Mouse (Mus musculus): Measurements from ENCODE around the gene Gm17604.
A peak's percentile ranks its signal among the peaks of the same experiment; 100 is the strongest.

Gene Gm17604

DNA sequence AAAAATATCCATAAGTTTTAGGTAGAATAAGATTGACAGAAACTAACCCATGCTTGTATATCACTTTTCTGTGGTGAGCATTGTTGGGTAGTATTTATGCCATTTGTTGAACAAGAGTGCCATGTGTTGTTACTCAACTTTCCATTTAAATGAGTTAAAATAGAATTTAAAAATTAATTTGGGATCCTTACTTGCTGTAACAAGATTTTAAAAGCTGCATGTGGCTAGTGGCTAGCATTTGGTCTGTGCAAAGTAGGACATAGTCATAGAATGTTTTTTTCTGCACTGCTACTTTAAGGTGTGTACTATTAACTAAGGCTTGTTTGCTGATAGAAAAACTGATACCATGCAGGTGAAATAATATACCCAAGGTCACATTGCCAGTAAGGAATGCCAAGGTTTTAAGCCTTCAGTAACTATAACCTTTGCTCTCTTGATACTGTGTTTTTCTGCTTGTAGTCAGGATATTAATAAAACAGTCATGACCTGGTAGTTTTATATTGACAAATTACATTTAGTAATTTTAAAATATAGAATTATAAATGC lies at the start of gene Gm17604:
TSS of gene Gm17604 (minus strand) at position 51 of the 546 bp plus-strand sequence.
- no peak for DNase-seq (ENCODE audit: low read depth, low spot score)

GRCm38 (mm10) chrX:165049929-165050328 lies 45.3 kb upstream of the Gm17604 start:
- no peak for DNase-seq (ENCODE audit: low read depth, low spot score)

DNA sequence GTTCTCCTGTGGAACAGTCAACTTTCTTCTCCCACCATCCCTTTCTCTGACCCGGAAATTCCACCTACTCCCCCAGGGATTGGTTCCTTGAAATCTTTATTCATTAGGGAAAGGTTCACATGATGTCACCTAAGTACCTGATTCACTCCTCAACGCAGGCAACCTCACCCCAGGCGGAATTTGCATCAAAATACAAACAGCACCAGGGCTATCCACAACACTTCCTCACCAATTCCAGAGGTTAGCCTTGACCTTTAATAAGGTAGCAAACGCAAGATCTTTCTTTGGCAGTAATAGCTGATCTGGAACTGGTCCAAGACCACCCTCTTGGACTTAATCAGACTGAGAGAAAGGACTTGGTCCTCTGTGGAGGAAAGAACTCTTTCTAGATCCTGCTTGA lies 1.5 kb downstream of the Gm17604 start:
- DNase-seq (ENCODE audit: low read depth, low spot score): no peak

DNA sequence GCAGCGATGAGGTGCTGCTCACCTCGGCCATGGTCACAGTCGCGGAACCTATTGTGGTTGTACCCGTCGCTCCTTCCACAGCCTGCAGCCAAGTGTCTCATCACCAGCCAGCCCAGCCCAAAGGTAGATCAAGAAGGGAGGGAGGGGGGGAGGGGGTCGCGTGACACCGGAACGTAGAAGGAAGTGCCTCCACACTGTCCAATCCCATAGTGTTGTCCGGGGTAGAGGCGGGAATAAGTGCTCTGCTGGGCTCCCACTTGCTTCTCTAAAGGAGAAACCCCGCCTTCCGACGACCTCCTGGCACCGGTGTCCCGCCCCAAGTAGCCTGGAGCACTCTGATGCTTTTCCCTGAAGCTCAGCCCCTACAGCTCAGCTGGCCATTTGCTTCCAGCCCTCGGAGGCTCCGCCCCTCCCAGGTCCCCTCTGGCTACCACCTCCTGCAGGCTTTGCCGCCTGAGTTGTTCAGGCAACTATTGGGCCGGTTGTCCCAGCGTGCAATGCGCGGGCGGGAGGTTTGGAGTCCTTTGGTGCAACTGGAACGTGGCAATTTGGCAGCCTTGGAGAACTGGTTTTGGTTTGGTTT lies 24.3 kb downstream of the Gm17604 start, which contains the start of the genes Mospd2 and Fancb:
TSS of gene Mospd2 (minus strand) at position 183 of the 583 bp plus-strand sequence.
TSS of gene Fancb (plus strand) at position 400 of the 583 bp plus-strand sequence.
- DNase-seq (ENCODE audit: low read depth, low spot score): peak; percentile 91

DNA sequence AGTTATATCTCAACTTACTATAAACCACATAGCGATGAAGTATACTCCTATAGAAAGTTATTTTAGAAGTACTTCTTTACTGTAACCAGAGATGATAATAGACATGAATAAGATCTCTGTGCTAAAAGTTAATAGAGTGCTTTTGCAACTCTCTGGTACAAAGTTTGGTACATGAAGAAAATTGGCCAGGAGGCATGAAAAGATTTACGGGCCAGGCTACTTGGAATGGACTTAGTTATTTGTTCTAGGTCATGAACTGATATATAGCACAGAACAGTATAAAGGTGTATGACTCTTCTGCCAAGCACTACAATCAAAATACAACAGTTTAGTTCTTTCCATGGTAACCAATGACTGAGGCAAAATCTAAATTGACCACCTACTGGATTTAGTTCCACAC lies 25.8 kb downstream of the Gm17604 start:
- no peak for DNase-seq (ENCODE audit: low read depth, low spot score)

- DNase-seq (ENCODE audit: low read depth, low spot score): no peak
Observed at GRCm38 (mm10) chrX:164971206-164971605, 33.4 kb downstream of the Gm17604 start.

- DNase-seq (ENCODE audit: low read depth, low spot score): no peak
Observed at GRCm38 (mm10) chrX:164965750-164966448, 38.7 kb downstream of the Gm17604 start.
